Mouse (Mus musculus) naive thymus-derived CD4-positive, alpha-beta T cell, adult 2 months (primary cell): Measurements from ENCODE around the gene Tmem35b.
"Not testable (repeated sequence)": the region's sequence is repeated elsewhere in the genome, so short reads cannot be mapped to it uniquely, and the experiment has no call there.

Experiments used
- DNase-seq: peaks from one replicate; pipeline ENCODE4 v3.0.0-alpha.2; 2011; ENCODE audit warnings: low read depth

The Tmem35b gene

DNA sequence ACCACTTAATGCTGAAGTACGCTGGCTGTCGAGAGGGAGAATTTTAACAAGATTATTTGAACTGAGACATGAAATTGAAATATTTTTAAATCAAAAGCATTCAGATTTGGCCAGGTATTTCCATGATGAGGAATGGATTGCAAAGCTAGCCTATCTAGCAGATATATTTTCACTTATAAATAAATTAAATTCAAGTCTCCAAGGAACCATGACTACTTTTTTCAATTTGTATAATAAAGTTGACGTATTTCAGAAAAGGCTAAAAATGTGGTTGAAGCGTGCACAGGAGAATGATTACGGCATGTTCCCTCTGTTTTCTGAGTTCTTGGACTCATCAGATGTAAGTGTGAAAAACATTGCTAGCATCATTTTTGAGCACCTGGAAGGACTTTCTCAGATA is at the start of gene Tmem35b:
Tmem35b (plus strand) TSS at position 301 of the 400 bp plus-strand sequence.
- DNase-seq: no peak

DNA sequence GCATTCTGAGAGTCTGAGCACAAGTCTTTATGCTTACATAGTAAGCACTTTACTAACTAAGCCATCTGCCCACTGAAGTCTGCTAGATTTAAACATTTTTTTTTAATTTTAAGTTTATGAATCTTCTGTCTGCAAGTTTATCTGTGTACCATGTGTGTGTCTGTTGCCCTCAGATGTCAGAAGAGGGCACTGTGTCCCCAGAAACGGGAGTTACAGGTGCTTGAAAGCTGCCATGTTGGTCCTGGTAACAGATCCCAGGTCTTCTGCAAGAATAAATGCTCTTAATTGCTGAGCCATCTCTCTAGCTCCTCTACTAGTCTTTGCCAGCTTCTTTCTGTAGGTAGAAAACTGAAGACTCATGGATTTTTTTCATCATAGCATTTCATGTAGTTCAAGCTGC is 48.6 kb upstream of the Tmem35b start:
- peak; percentile 24 for DNase-seq

DNA sequence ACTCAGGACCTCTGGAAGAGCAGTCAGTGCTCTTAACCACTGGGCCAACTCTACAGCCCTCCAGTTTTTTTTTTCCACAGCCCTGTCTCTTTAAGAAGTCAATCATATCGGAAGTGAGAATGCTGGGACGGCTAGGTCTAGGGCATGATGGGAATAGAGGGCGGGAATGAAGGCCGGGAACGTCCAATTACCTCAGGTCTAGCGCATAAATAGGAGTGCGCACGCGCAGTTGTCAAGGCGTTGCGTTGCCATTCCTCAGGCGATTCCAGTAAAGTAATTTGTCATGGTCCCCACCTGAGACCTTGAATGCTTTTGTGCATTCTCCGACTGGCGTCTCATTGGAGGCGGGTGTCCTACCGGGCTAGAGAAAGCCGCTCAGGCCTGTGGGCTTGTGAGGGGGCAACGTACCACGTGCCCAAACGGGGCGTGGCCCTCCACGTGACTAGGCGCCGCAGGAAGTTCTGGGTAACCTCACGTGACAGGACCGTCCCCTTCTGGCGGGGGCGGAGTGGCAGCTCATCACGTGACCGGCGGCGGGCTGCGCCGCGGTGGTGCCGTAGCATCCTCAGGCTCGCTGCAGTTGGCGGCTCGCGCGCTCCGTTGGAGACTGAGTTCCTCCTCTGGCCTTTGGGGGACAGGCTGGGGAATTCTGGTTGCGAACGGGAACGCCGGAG is 46.5 kb upstream of the Tmem35b start, which contains the start of gene Zmym6:
Zmym6 (plus strand) TSS at position 509 of the 674 bp plus-strand sequence.
- DNase-seq: peak; percentile 95

DNA sequence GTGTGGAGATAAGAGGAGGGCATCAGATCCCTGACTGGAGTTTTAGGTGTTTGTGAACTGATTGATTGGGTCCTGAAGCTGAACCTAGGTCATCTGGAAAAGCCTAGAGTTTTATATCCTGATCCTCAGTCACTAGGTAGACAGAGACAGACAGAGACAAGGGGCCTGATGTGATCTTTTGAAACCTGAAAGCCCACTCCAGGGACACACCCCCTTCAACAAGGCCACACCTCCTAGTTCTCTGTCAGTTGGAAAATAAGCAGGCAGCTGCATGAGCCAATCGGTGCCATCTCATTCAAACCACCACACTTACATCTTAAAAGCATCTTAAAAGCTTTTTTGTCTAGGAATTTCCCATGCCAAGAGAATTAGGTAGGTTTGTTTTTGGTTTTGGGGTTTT is 42.7 kb upstream of the Tmem35b start:
- no peak for DNase-seq

DNA sequence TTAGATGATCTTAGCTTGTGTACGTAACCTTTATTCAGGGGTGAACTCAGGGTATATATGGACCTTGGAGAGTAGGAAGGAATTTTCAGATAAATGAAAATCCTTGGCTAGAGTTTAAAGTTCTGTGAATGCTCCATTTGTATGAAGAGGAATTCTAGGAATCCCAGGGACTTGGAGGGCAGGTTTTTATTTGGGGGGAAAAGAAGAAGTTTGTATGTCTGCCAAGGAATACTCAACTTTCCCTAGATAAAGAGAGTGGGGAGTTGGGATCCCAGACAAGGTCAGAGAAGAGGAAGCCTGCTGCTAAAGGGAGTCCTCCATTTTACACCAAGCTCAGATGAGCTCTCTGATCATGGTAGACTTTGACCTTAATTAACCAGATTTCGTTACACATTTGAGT is 40.4 kb upstream of the Tmem35b start:
- no peak for DNase-seq

DNA sequence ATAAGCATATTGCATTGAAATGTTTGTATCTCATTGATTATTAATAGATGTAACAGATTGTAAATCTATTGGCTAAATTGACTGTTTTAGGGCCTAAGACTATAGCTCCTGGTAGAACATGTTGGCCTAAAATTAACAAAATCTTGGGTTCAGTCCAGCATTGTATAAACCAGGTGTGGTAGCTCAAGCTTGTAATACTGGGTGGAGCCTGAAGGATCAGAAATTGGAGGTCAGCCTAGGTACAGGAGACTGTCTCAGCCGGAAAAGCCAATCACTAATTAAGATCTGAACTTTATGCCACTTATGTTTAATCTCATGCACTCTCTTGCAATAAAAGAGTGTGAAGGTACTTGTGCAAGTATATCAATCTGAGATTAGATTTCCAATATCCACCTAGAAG is 37.7 kb upstream of the Tmem35b start:
- no peak for DNase-seq

DNA sequence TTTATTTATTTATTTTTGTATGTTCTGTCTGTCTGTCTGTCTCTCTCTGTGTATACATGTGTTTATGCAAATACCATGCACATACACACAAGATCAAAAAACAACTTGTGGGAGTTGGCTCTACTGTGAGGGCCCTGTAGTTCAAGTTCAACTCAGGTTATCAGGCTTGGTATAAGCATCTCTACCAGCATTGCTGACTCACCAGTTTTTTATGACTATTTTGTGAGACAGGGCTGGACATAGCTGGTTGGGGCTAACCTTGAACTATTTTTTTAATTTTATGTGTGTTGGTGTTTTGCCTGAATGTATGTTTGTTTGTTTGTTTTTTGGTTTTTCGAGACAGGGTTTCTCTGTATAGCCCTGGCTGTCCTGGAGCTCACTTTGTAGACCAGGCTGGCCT is 32.3 kb upstream of the Tmem35b start:
- DNase-seq: no peak

DNA sequence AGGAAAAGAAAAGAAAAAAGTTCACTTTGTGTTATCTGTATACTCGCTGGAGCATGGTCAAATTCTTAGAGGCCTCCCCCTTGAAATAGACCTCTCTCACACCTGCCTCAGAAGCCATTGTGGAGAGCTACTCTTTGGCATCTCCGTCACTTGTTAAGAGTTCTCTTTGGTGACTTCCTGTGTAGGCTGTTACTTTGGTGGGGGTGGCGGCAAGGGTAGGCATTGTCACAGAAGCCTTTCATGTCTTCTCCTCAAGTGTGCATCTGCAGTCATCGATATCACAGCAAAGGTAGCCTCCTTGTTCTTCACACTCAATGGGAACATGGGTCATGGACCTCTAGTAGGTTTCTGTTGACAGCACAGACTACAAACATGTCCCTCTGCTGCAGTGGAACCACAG is 28.4 kb upstream of the Tmem35b start:
- DNase-seq: peak; percentile 58

DNA sequence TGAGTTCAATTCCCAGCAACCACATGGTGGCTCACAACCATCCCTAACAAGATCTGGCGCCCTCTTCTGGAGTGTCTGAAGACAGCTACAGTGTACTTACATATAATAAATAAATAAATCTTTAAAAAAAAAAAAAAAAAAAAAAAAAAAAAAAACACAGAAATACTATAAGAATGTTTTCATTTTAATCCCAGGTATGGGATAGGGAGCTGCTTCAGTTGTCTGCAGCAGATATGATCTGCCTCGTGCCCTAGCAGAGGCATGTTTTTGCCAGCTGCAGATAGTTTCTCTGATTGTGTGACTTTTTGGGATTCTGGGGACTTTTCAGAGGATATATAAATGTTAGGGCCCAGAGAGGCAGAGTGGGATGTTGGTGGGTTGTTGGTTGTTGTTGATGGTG is 23.9 kb upstream of the Tmem35b start:
- DNase-seq: not testable (repeated sequence)

DNA sequence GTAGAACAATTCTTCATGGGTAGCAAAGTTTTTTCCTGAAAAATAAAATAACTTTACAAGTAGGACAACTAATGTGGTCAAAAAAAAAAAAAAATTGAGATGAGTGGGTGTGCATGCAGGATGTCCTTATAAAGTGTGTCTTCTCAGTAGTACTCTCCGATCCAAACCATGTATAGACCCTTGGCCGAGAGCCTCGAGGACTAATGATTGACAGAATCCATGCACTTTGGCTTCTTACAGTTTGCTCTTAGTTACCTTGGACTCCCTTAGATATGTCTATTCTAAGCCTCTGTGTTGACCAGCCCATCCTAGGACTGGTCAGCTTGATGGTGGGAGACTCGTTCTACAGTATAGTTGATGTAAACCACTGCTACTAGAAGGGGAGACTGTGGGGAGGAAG is 15.9 kb upstream of the Tmem35b start:
- DNase-seq: no peak

DNA sequence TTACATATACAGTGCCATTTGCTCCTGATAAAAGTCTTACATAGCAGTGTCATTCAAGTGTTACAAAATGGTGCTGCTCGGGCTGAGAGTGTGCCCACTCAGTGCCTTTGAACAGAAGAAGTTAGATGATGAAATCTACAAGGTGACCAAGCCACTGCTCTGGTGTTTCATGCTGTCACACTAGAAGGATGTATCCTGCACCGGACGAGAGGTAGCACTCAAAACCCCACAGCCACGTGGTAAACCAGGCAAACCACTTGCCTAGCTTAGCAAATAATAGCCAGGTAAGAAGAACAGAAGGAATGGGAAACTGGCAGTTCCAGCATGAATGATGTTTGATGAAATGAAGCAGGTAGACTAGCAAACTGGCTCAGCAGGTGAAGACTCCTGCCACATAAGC is 12.9 kb upstream of the Tmem35b start:
- no peak for DNase-seq

DNA sequence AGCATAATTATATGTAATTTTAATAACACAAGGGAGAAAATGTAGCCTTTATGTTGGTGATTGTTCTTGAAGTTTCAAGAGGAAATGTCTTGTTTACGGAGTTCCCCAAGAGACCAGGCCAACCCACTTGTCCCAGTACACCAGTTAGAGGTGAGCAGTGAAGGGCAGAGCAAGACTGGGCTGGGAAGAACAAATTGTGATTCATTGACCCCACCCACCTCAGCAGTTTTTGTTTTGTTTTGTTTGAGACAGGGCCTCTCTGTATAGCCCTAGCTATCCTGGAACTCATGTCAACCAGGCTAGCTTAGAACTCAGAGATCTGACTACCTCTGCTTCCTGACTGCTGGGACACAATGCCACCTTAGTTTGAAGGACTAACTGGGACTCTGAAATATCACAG is 840 bp downstream of the Tmem35b start:
- no peak for DNase-seq

DNA sequence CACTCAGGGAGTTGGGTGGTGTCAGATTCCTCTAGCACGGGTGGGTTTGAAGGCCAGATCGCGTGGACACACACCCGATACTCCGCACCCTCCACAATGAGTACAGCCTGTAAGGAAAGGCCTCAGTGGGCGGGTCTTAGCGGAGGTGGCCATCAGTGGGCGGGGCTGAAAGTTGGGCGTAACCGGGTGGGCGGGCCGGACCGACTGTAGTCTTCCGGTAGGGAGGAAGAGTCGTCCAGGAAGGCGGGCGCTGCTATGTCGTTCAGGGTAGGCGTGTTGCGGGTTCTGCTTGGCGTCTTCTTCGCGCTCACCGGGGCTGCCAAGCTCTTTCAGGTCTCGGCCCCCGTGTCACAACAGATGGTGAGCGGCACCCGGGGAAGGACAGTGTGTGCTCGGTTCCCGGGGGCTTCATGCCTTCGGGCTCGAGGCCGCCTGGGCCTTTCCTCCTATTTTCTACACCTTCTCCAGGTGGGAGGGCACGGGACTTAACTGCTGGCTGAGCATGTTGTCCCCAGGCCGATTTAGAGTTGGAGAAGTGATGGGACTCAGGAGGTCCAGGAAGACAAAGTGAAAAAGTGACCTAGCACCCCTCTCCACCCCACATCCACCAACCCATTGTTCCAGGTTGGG is 2.5 kb downstream of the Tmem35b start:
- peak; percentile 91 for DNase-seq

DNA sequence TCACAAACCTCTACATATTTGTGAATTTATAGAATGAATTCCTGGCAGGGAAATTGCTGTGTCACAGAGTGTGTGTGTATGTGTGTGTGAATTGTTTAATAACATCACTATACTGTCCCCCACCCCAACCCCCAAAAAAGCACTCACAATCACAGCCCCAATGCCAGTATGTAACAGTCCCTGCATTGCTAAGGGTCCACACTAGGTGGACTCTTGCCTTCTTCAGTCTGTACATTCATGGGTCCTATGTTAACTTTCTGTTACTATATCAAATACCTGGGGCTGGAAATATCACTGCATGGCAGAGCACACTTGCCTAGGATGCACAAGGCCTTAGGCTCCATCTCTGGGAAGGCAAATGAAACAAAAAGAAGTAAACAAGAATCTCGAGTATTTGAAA is 11.2 kb downstream of the Tmem35b start:
- no peak for DNase-seq

DNA sequence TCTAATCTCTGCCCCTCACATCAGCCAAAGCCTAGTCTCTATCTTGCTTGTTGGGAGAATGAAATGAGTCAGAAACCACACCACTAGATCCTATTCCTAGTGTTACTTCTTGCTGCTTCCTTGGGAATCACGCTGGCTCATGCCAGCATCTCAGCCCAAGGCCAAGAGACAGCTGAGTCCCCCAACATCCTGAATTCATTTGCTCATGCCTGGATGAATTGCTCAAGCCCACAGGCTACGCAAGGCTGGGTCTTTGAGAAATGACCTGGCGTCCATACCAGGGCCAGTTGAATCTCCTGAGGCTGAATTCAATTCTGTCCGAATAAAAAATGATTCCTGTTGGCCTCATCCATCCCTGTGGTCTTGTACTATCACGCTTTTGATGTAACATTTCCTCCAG is 14.1 kb downstream of the Tmem35b start:
- no peak for DNase-seq

DNA sequence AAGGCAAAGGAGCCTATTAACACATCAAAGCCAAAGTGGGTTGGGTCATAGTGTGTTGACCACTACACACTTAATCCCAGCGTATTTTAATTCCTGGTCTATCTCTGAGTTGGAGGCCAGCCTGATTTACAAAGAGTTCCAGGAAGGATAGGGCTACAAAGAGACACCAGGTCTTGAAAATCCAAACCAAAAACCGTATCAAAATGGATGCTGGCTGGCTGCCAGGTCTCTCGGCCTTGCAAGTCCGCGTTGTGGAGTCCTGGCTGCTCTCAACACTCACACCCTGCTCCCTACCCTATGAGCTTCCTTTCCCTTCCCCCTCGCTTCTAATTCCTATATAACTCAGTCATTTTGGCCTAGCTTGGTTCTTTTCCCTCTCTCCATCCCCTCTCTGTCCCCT is 15.0 kb downstream of the Tmem35b start:
- DNase-seq: no peak

DNA sequence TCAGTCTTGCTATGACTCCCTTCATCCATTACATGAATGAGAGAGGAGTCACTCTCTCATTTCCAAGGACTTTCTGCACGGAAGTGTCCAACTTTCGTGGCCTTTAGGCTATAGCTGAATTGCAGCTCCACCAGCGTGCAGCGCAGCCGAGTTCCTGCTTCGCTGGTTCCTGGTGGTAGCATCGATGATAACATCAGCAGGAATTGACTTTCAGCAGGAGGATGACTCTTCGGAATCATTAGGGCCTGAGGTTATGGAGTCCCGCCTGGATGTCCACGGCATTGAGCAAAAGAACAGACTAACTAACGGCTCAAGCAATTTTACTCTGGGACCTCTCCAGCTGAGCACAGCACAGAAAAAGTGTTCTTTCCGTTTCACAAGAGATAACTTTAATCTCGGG is 26.5 kb downstream of the Tmem35b start:
- DNase-seq: no peak

DNA sequence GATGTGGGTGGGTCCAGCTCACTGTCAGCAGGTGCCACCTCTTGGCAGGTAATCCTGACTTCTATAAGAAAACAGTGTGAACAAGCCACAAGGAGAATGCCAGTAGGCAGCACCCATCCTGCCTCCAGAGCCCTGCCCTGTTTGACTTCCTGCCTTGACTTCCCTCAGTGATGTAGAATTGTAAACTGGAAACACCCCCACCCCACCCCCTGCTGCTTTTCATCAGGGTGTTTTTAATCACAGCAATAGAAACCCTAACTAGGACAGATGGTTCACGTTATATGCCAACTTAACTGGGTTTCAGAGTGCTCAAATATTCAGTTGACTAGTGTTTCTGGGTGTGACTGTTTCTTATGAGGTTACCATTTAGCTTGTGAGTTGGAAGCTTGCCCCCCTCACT is 29.9 kb downstream of the Tmem35b start:
- DNase-seq: no peak

DNA sequence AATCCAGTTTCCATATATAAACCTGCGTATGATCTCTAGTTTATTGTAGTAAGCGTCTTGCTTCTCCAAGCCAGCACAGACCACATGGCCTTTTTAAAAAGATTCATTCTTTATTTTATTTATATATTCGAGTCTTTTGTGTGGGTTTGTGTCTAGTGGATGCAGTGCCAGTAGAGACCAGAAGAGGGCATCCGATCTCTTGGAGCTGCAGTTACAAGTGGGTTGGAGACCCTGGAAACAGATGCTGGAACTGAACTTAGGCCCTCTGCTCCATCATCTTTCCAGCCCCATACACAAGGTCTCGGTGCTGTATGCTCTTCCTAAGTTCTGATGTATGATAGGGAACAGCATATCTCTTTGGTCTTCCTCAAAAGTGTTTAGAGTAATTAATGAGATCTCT is 32.3 kb downstream of the Tmem35b start:
- no peak for DNase-seq

DNA sequence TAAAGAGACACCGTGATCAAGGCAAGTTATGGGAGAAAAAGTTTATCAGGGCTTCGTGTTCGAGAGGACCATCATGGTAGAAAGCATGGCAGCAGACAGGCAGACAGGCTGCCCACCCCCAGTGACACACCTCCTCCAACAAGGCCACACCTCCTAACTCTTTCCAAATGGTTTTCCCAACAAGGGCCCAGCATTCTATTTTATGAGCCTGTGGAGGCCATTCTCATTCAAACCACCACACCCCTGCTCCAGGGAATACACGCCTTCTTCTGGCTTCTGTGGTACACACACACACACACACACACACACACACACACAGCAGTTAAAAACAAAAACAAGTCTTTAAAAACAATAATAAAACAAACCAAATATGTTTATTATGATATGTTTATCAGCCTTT is 34.3 kb downstream of the Tmem35b start:
- no peak for DNase-seq

DNA sequence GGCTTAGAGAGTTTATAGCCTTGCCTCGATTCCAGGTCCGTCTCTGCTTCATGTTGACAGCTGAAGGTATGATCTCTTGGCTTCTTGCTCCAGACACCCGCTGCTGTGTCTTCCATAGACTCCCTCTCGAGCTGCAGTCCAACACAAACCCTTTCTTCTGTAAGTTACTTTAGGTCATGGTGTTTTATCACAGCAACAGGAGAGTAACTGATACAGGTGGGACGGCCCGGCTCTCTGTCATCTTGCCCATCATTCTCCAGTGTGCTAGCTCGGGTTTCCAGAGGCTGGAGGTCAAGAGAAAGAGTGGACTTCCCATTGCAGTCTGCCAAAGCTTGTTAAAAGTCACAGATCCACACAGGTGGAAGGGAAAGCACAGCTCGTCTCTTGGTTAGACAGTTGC is 40.4 kb downstream of the Tmem35b start:
- no peak for DNase-seq

DNA sequence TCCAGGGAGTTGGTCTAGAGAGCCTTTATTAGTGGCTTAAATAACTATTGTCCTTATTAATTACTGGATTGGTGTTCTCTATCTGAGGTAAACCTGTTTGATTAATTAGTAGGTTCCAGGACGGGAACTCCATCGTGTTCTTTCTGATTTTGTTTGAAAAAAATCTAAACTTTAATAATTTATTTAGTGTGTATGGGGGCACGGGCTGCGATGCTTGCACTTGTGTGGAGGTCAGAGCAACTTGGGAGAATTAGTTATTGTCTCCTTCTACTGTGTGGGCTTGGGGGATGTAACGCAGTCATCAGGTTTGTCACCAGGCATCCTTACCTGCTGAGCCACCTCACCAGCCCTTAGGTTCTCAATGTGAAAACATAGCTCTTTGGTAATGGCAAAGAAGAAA is 43.6 kb downstream of the Tmem35b start:
- DNase-seq: no peak

DNA sequence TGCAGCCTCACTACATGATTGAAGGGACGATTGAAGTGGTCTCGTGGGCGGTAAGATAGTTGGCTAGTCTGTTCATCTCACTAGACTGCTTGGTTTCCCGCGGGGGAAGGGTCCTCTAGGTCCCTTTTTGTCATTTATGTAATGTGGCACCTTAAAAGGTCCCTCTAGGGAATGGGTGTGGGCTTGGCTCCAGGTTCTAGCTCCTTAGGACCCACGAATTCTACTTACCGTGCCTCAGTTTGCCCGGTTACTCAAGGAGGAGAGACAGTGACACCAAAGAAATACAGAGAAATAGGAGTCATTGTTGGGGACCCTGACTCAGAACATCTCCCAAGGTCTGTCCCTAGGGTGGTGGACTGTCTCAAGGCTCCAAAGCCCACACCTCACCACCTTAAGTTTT is 44.2 kb downstream of the Tmem35b start:
- DNase-seq: no peak
